Mouse (Mus musculus) spleen, adult 2 months (tissue): Measurements from ENCODE around the gene Ccdc117.

Source experiments
- CTCF ChIP-seq: fragments of 200-500 bp; IDR thresholded peaks from 2 replicates; pipeline ENCODE4 v1.5.1; 2011; ENCODE audit warnings: mild to moderate bottlenecking, inconsistent platforms; ENCODE audit not compliant: insufficient read depth, insufficient read length, insufficient replicate concordance; ENCODE audit errors: extremely low read depth
- POLR2A ChIP-seq: fragments of 200-500 bp; IDR thresholded peaks from 2 replicates; pipeline ENCODE4 v1.6.1; 2011; ENCODE audit warnings: low read depth, low read length, inconsistent platforms

GRCm38 (mm10) chr11:5551430-5551829, 9.4 kb upstream of the Ccdc117 start:
- TF ChIP-seq CTCF: no peak
- no peak for TF ChIP-seq POLR2A
